Mouse (Mus musculus) hindbrain, postnatal 0 days (tissue): ENCODE results near the gene Luc7l3. TPM values are rescaled to one million over a fixed set of nuclear protein-coding genes. Genes with fewer than 3 reads are reported as not detected.

Experiments
- ATAC-seq: fragments of 200-750 bp; cut with Nextera tagmentation; 2 replicates; pipeline ENCODE4 v1.8.0; 2017; ENCODE audit warnings: mild to moderate bottlenecking, moderate TSS enrichment, moderate library complexity
- DNase-seq: peaks from one replicate; pipeline ENCODE4 v3.0.0-alpha.2; 2015; ENCODE audit warnings: low spot score
- H3K27ac ChIP-seq: fragments of 300-500 bp; sonication (generic); 2 replicates; pipeline ENCODE4 v1.5.1; 2014; ENCODE audit warnings: mild to moderate bottlenecking
- H3K27me3 ChIP-seq: fragments of 300-500 bp; sonication (generic); 2 replicates; pipeline ENCODE4 v1.6.1; 2014; ENCODE audit warnings: low read length, mixed read lengths; ENCODE audit not compliant: insufficient read depth
- H3K36me3 ChIP-seq: fragments of 300-500 bp; sonication (generic); 2 replicates; pipeline ENCODE4 v1.6.1; 2014; ENCODE audit warnings: low read length, mixed read lengths; ENCODE audit not compliant: insufficient read depth
- H3K4me1 ChIP-seq: fragments of 300-500 bp; sonication (generic); 2 replicates; pipeline ENCODE4 v1.6.1; 2014; ENCODE audit warnings: antibody characterized with exemption, low read length, mixed read lengths; ENCODE audit not compliant: insufficient read depth
- H3K4me2 ChIP-seq: fragments of 300-500 bp; sonication (generic); 2 replicates; pipeline ENCODE4 v1.6.1; 2014; ENCODE audit warnings: low read depth, mild to moderate bottlenecking, low read length, moderate library complexity, mixed read lengths
- H3K4me3 ChIP-seq: fragments of 300-500 bp; sonication (generic); 2 replicates; pipeline ENCODE4 v1.5.1; 2014; ENCODE audit warnings: low read length
- H3K9ac ChIP-seq: fragments of 300-500 bp; sonication (generic); replicated peaks from 2 replicates; pipeline ENCODE4 v1.6.1; 2014; ENCODE audit warnings: mild to moderate bottlenecking, low read length, moderate library complexity, mixed read lengths
- H3K9me3 ChIP-seq: fragments of 300-500 bp; sonication (generic); 2 replicates; pipeline ENCODE4 v1.6.1; 2016; ENCODE audit warnings: low read length, mixed read lengths
- CTCF ChIP-seq: IDR thresholded peaks from 2 replicates; pipeline ENCODE4 v1.5.1; 2016; ENCODE audit warnings: antibody characterized with exemption, control low read depth, low read depth
- WGBS: fragments of 180-500 bp; shearing (Covaris S2); extraction: QIAGEN DNeasy Blood & Tissue Kit; methylation state at CpG from one replicate; pipeline ENCODE4 v1.1.7; 2014; 5-methylcytosine and 5-hydroxymethylcytosine counted together
- polyA plus RNA-seq: library from polyadenylated mRNA; unstranded; fragments of >200 nt; fragmentation: Nextera tagmentation; extraction: Ambion mirVana; gene quantifications from 2 replicates; pipeline ENCODE4 v1.2.1, GENCODE M21; 2015
- total RNA-seq: library from RNA; depleted of rRNA; stranded (reverse); fragments of >200 nt; gene quantifications from 2 replicates; pipeline ENCODE4 v1.2.3, GENCODE M21; 2014; rRNA removed

Gene Luc7l3
- total and polyA plus RNA-seq, 2 experiments from 2014 or later, result 44.3 to 101 TPM

DNA sequence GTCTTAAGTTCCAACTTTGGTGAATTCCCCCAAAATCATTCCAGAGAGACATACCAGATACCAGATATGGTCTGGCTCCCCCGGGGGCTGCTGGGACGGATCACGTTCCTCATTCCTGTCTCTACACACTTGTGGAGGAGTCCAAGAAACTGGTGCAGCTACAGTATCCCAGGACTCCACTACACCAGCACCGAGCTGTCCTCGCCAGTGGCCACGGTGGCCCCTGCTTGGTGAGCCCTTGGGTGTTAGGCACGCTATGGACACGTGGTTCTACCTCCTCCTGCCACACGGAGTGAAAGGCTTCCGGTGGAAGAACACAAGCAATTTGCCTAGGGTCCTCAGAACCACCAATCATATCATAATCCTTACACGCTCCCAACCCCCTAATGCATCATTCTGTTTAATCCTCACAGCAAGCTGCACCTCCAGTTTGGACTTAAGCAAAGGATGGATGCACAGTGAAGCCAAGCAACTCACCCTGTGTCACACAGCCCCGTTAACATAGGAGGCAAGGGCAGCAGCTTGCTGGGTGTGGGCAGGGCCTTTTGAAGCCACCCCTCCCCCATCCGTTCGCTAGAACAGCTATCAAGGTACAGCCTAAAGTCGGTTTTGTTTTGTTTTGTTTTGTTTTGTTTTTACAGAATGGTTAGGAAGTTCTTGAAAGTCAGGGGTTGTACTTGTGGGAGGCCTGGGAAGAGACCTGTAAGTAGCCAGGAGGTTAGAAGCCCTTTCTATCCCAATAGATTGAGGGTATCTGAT lies 78.2 kb downstream of the Luc7l3 start:
- DNase-seq, result no peak
- H3K9ac ChIP-seq, result peak overlapping the region; percentile 28; the same call in 1 of the 2 replicates

DNA sequence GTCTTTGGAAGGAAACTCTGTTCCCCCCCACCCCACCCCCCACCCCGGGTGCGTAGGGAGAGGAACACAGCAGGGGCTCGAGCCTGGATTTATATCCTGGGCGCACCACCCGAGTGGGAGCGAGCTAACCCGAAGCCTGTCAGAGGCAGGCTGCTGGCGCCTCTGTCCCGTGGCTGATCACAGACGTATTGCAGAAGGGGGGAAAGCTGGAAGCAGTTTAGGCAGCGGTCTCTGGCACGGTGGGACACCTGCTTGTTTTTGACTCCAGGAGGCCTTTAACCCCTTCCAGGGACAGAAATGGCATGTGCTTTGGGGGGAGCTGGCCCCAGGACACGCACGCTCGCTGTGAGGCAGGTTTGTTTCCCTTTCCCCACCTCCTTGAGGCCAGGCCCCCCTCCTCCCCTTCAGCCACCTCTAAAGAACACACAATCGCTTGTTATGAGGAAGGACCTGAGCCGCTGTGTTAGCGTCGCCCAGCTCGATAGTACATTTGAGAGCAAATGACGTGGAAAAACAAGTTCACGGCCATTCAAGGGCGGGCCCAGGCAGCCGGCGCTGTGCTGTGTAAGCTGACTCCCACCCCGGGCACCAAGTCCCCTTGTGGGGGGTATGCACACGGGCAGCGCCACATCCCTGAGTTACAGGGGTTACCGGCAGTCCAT lies 78.9 kb downstream of the Luc7l3 start:
- peak overlapping the region; percentile 28; the same call in 1 of the 2 replicates for H3K9ac ChIP-seq
- no peak for TF ChIP-seq CTCF
- no peaks in the 10 kb centered on the region for H3K27me3 ChIP-seq
- DNase-seq (peak; percentile 38), ATAC-seq (no peak)
- H3K27ac ChIP-seq, result peak overlapping the region; percentile 48; the same call in 1 of the 2 replicates
- 7% methylated on average over 29 of the region's 29 CpGs for WGBS
- H3K4me2 ChIP-seq, result peak overlapping the region; percentile 48
- peaks cover 21% of the 10 kb centered on the region for H3K4me1 ChIP-seq
- peak overlapping the region; percentile 10; the same call in 1 of the 2 replicates for H3K4me3 ChIP-seq
- no peaks in the 10 kb centered on the region for H3K36me3 ChIP-seq
- H3K9me3 ChIP-seq, result no peaks in the 10 kb centered on the region

More for the DNA sequence above, 78.2 kb downstream of the Luc7l3 start:
- H3K27ac ChIP-seq, result peak overlapping the region; percentile 48; the same call in 1 of the 2 replicates
- no peak overlapping the region for H3K4me3 ChIP-seq
- H3K27me3 ChIP-seq, result no peaks in the 10 kb centered on the region
- no peaks in the 10 kb centered on the region for H3K36me3 ChIP-seq
- peak overlapping the region; percentile 48 for H3K4me2 ChIP-seq
- peaks cover 21% of the 10 kb centered on the region for H3K4me1 ChIP-seq
- TF ChIP-seq CTCF, result no peak
- H3K9me3 ChIP-seq, result no peaks in the 10 kb centered on the region
- WGBS, result 31% methylated on average over 15 of the region's 15 CpGs
- no peak for ATAC-seq

DNA sequence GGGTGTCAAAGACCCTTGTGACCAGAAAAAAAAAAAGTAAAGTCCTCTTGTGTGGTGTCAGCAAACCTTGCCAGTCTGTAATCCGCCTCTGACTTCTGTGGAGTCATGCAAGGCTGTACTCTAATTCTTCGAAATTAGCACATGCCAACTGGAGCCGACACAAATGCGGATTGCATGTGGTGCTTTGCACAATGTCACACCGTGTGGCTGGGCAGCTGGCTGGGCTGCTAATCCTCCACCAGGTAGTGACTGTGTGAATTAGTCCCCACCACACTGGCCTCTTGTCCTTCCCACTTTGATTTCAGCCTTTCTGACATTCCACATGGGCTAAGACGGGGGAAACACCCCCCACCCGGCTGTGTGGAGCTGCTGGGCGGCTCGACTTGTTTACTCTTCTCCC lies 82.1 kb downstream of the Luc7l3 start:
- Histone ChIP-seq H3K4me3 (no peak overlapping the region), H3K9ac (no peak overlapping the region), H3K4me1 (peaks cover 14% of the 10 kb centered on the region), H3K9me3 (no peaks in the 10 kb centered on the region), H3K4me2 (no peak overlapping the region), H3K36me3 (no peaks in the 10 kb centered on the region), H3K27me3 (no peaks in the 10 kb centered on the region), H3K27ac (0 out of 2 replicates have a peak overlapping the region, but pooled peaks have one; percentile 48)
- 25% methylated on average over 9 of the region's 9 CpGs for WGBS
- TF ChIP-seq CTCF, result no peak
- ATAC-seq (peak; percentile 43), DNase-seq (peak; percentile 62)

DNA sequence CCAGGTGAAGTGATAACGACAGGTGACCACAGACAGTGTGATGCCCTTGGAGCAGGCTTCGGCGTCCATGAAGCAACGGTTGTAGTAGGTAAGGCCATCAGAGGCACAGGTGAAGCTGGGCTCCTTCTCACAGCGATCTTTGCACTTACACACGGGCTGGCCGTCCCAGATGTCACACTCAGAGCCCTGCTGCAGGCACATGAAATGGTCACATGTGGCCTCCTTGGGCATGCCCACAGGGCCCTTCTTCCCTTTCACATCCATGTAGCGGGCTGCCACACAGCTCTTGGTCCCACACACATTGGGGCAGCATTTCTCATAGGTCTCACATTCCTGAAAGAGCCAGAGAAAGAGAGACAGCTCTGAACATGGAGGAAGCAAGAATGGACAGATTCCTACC lies 83.0 kb downstream of the Luc7l3 start:
- H3K9me3 ChIP-seq, result no peaks in the 10 kb centered on the region
- DNase-seq (no peak), ATAC-seq (no peak)
- 96% methylated on average over 8 of the region's 8 CpGs for WGBS
- no peaks in the 10 kb centered on the region for H3K27me3 ChIP-seq
- H3K4me2 ChIP-seq, result no peak overlapping the region
- H3K9ac ChIP-seq, result no peak overlapping the region
- no peaks in the 10 kb centered on the region for H3K36me3 ChIP-seq
- H3K4me1 ChIP-seq, result peaks cover 14% of the 10 kb centered on the region
- no peak overlapping the region for H3K4me3 ChIP-seq
- no peak overlapping the region for H3K27ac ChIP-seq
- no peak for TF ChIP-seq CTCF

Other genes with a start within 250 kb of the Luc7l3 start
- gene Tob1, start 110.5 kb downstream of the Luc7l3 start, total RNA-seq, result 13.2 and 20.1 TPM in 2 replicates
- 33.9 and 34.8 TPM in 2 replicates for gene Tob1, start 110.5 kb downstream of the Luc7l3 start, polyA plus RNA-seq
- gene Wfikkn2, start 76.0 kb downstream of the Luc7l3 start, total RNA-seq, result 7.0 and 10.1 TPM in 2 replicates
- gene Wfikkn2, start 76.0 kb downstream of the Luc7l3 start, polyA plus RNA-seq, result 10.4 and 10.5 TPM in 2 replicates
- not detected in 2 replicates for gene Gm21885, start 40.1 kb downstream of the Luc7l3 start, total RNA-seq
- gene Gm21885, start 40.1 kb downstream of the Luc7l3 start, polyA plus RNA-seq, result 0.24 TPM in 1 of 2 replicates, not detected in the other
- 48.1 and 69.1 TPM in 2 replicates for gene Ankrd40, start 6.0 kb upstream of the Luc7l3 start, total RNA-seq
- 15.1 and 16.2 TPM in 2 replicates for gene Ankrd40, start 6.0 kb upstream of the Luc7l3 start, polyA plus RNA-seq
- gene Abcc3, start 71.0 kb upstream of the Luc7l3 start, total RNA-seq, result 4.5 and 4.7 TPM in 2 replicates
- gene Abcc3, start 71.0 kb upstream of the Luc7l3 start, polyA plus RNA-seq, result 1.0 and 1.8 TPM in 2 replicates
- 87.7 and 90.3 TPM in 2 replicates for gene Cacna1g, start 152.2 kb upstream of the Luc7l3 start, total RNA-seq
- gene Cacna1g, start 152.2 kb upstream of the Luc7l3 start, polyA plus RNA-seq, result 10.0 and 10.4 TPM in 2 replicates
- 1.5 and 11.8 TPM in 2 replicates for gene Spata20, start 164.2 kb upstream of the Luc7l3 start, total RNA-seq
- gene Spata20, start 164.2 kb upstream of the Luc7l3 start, polyA plus RNA-seq, result 1.0 and 1.6 TPM in 2 replicates
- gene Epn3, start 178.0 kb upstream of the Luc7l3 start, total RNA-seq, result 2.7 and 6.2 TPM in 2 replicates
- gene Epn3, start 178.0 kb upstream of the Luc7l3 start, polyA plus RNA-seq, result 3.6 and 3.7 TPM in 2 replicates
- 2.3 and 4.8 TPM in 2 replicates for gene Mycbpap, start 199.8 kb upstream of the Luc7l3 start, total RNA-seq
- gene Mycbpap, start 199.8 kb upstream of the Luc7l3 start, polyA plus RNA-seq, result 1.1 and 1.5 TPM in 2 replicates
- 9.3 and 12.9 TPM in 2 replicates for gene Rsad1, start 227.3 kb upstream of the Luc7l3 start, total RNA-seq
- gene Rsad1, start 227.3 kb upstream of the Luc7l3 start, polyA plus RNA-seq, result 9.2 and 11.3 TPM in 2 replicates
- 0.61 and 1.2 TPM in 2 replicates for gene Chad, start 243.1 kb upstream of the Luc7l3 start, total RNA-seq
- gene Chad, start 243.1 kb upstream of the Luc7l3 start, polyA plus RNA-seq, result 1.2 and 1.4 TPM in 2 replicates